Mouse (Mus musculus): ENCODE results near the gene Cpz.
A peak's percentile ranks its signal among the peaks of the same experiment; 100 is the strongest.

Cpz gene

DNA sequence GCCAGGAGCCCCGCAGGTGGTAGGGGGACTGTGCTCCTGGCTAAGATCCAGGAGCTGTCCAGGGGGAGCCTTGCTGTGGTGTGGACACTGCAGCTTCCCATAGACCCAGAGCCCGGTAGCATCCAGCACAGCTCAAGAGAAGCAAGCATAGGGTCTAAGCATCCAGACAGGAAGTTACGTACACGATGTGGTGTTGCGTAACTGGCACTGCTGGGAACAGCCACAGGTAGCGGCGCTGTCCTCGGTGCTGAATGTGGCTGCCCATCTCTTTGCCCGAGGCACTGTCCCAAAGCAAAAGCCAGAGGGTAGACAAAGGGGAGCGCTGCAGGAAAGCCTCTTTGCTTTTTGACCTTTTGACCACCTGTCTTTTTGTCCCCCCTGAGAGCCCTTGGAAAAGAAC lies 6.1 kb upstream of the Cpz start:
- DNase-seq (ENCODE audit: extremely low spot score, low read depth, low spot score), result no peak

DNA sequence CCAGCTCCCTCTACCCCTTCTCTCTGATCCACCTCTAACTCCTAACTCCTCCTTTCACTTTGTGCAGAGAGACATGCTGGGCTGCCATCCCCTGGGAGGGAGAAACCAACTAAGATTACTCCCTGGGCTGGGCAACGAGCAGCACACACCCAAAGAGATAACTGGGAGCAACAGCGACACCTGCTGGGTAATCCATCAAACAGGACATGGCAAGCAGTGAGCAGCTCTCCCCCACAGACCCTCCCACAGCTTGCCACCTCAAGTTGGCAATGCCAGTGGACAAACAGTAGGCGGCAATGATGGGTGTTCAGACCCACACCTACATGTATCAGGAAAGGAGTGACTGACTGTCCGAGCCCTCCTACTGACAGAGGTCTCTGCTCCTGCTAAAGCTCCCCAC lies 4.9 kb upstream of the Cpz start:
- no peak for DNase-seq (ENCODE audit: extremely low spot score, low read depth, low spot score)

DNA sequence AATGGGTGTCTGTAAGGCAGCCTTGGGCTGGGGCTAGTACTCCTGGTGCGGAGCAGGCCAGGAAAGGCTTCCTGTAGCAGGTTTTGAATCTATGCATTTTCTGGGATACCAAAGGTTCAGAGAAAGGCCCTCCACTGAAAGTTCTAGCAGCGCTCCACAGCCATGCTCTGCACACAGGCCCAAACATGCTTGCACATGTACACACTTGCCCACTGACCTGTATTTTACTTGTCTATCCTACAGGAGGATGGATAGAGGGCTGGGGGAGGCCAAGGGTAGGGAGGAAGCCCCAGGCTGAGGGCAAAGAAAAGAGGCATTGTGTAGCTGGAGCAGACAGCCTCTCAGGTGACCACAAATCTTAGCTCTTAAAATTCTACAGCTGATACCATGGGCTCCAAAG lies 1.1 kb downstream of the Cpz start:
- DNase-seq (ENCODE audit: extremely low spot score, low read depth, low spot score), result no peak

DNA sequence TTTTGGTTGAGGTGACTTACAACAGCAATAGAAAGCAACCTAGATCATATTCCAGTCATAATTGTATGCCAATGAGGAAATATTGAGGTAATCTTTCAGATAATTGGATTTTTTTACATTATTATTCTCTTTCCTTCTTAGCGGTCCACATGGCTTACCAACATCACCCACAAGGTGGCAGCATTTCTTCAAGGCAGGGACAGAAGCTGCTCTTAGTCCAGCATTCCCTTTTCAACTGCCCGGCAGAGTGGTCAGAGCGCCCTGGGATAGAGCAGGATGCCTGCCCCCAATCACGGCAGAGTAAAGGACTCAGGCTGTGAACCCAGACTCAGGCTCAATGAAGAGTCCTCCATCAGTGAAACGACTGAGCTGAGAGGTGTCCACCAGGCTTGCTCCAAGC lies 1.8 kb downstream of the Cpz start:
- no peak for DNase-seq (ENCODE audit: extremely low spot score, low read depth, low spot score)

DNA sequence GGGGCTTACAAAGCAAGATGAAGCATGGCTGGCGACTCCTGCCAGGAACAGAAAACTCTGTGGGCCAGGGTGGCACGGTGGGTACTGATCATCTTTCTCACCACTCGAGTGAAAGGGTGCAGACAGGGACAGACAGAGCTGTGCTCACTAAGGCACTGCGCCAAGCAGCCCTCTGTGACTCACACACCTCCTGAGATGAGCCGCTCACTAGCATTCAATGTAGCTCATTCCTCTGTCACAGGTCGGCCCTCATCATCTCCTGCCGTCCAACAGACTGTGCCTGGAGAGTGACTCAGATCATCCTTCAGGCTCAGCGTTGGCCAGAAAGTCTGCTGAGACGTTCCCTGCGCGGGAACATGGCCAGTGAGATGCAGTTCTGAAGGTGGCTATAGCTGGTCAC lies 8.7 kb downstream of the Cpz start:
- DNase-seq (ENCODE audit: extremely low spot score, low read depth, low spot score), result no peak

DNA sequence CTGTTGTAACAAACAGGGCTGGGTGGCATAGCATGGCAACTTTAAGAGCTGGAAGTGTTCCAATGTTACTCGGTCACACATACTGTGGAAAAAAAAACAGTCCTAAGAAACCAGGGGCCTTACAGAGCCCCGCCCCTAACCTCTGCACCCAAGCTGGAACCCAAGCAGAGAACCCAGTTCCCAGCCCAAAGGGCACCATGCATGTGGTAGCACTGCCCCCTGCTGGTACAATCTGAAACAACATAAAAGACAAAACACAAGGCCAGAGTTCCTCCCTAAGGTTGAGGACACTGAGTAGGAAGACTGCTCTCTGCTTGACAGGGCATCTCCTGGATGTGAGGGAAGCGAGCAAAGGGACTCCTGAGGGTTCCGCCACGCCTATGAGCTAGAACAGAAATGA lies 14.9 kb downstream of the Cpz start:
- DNase-seq (ENCODE audit: extremely low spot score, low read depth, low spot score), result no peak

DNA sequence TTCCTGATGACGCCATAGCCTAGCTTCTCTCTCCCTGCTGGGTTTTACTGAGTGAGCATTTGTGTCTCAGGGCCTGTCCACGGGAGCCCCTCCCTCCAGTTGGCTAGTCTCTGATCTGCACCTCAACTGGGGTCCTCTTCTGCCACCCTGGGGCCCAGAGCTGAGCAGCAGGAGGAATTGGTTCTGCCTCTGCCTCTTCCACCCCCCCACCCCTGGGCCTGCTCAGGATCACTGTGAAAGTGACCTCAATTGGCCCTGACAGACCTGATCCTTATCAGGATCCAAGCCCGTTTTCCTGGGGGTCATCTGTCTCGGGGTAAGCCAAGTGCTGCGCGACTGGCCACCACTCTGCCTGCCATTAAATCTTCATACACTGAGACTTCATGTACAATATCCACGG lies 20.5 kb downstream of the Cpz start:
- no peak for DNase-seq (ENCODE audit: extremely low spot score, low read depth, low spot score)

DNA sequence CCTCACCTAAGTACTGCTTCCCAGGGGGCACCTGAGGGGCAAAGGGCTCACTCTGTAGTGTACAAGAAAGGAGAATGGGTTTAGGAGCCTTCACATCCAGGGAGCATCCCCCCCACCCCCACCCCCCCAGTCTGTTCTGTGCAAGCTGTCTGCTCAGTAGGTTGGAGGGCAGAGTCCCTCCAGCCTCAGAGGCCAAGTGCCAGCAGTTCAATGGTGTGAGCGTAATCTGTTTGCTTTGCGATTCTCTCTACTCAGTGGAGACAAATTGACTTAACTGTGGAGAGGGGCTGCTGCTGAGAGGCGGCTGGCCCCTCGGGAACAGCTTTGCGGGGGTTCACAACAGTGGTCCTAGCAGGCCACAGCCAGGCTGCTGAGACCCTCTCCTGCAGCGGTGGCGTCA lies 28.2 kb downstream of the Cpz start:
- DNase-seq (ENCODE audit: extremely low spot score, low read depth, low spot score), result no peak

DNA sequence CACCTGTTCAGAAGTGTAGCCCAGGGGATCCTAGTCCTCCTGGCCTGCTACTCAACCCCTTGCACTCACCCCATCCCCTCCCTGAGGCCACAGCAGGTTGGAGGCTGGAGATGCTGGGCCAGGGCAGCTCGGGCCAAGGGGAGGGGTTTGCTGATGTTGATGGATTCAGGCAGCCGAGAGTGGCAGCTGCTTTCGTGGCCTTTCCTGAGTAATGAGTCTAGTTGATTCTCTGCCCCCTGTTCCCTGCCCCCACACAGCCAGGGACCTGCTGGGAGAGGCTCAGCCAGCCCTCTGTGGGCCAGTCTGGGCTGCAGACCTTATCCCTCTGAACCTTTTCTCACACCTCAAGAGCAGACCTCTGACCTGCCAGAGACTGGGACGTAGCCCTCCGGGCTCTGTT lies 29.5 kb downstream of the Cpz start:
- no peak for DNase-seq (ENCODE audit: extremely low spot score, low read depth, low spot score)

DNA sequence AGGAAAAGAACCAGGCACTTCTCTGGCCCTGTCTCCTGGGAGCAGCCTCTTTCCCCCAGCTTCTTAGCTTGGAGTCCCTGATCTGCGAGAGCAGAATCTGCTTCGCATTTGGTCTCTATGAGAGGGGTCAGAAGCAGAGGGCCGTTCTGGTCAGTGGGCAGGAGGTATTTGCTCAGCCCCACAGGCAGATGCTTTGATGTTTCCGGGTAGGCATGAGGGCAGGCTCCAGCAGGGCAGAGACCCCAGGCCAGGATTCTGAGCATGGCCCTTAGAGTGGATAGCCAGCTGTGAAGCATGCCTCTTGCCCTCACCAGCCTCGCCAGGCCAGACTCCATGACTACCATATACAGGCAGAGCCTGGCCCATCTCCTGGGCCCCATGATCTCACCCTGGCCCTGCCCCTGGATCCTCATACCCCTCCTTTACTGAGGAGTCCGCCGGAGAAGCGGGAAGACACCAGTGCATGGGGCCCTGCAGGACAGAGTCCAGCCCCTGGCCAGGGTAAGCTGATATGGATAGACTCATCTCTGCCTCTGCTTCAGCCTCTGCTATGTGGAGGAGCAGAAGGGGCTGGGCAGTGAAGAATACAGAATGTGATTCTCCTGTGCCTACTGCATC lies 30.6 kb downstream of the Cpz start:
- DNase-seq (ENCODE audit: extremely low spot score, low read depth, low spot score), result no peak

DNA sequence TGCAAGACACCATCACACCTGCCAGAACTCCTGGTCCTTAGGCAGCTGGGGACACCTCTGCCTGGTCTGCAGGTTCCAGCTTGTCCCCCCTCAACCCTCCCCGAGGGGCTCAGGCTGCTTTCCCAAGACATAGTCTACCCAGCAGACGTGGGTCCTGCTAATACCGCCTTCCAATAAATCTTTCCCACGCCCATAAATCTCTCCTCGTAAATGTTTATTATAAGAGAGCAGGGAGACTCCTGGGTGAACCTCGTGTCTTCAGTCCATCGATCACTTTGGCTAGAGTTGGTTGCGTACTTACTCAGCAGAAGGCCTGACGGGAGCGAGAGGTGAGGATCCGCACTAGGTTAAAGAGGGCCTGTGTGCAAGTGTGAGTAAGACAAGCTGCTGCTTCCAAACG lies 31.7 kb downstream of the Cpz start:
- peak; percentile 60 for DNase-seq (ENCODE audit: extremely low spot score, low read depth, low spot score)

DNA sequence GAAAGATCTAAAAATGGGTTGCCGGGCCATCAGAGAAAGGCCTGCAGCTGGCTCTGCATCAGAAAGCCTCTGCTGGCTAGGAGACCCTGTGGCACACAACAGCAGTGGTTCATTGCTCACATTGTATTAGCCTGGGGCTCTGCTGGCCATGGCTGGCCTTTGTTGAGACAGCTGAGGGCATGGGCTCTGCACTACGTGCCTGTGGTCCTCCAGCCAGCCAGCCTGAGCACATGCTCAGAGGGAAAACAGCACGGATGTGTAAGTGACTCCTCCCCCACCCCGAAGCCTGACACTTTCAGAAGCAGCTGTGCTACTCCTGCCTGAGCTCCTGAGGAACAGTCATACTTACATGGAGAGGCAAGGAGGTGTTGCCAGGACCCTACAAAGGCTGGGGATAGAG lies 46.0 kb downstream of the Cpz start:
- DNase-seq (ENCODE audit: extremely low spot score, low read depth, low spot score), result no peak

DNA sequence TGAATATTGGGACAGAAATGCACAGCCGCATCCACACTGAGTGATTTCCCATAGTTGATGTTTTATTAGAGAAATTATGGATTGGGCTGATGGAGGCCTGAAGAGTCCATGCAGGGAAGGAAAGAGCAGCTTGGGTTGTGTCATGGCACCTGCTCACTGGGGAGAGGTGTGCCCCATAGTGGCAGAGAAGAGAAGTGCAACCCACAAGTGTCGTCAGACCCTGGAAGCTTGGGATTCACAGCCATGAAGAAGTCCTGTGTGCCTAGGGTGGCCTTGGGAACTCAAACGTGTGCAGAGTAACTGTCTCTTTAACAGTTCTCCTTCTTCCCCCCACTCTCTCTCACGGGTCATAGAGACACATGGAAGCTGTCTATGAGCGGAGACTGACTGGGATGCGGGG lies 50.3 kb downstream of the Cpz start:
- DNase-seq (ENCODE audit: extremely low spot score, low read depth, low spot score), result no peak

DNA sequence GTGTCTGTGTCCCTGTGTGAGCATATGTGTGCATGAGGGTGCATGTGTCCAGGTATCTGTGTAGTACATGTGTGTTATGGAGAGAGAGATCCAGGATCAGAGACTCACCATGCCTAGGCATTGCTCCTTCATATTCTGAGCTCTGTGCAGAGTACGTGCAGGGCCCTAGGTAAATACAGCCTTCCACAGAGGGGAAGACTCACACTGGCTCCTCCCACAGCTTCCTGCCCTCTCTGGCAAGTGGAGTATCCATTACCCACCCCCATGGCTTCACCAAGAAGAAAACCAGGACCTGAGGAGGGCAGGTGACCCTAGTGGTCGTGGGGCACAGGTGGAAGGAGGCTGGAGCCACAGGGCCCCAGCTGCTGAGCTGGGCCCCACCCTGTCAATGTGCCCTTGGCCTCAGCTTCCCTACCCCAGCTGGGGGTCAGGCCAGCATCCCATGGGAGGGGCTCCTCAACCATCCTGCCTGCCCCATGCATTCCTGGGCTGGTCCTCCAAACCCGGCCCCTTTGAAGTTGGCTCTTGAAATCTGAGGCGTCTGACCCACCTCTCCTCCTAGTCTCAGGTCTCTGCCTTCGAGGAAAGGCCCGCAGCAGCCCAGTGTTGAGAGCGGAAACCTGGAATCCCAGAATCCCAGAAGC lies 54.5 kb downstream of the Cpz start:
- no peak for DNase-seq (ENCODE audit: extremely low spot score, low read depth, low spot score)

DNA sequence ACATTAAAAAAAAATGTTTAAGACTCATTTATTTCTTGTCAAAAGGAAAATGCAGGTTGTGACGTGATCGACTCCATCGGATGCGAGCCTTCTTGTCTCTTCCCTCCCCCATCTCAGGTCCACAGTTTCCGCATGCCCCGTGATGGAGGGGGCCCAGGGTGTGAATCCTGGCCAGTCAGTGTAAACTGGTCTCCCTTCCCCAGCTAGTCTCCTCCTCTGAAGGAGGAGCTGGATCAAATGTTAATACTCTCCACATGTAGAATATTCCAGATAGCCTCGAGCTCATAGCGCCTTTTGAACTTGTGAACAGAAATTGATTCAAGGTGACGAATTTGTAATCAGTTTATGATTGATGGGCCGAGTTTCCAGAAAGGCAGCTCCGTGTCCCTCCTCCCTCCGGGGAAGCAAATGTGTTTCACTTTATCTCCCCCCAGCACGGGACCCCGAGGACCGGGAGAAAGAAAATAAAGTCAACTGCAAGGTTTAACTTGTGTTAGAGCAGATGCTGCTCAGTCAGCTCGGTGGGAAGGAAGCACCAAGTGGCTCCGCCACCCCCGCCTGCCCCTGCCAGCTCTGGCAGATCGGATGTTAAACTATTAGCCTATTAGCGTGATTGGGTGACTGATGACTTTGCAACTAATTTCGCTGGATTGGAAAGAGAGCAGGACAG lies 59.4 kb downstream of the Cpz start:
- no peak for DNase-seq (ENCODE audit: extremely low spot score, low read depth, low spot score)

DNA sequence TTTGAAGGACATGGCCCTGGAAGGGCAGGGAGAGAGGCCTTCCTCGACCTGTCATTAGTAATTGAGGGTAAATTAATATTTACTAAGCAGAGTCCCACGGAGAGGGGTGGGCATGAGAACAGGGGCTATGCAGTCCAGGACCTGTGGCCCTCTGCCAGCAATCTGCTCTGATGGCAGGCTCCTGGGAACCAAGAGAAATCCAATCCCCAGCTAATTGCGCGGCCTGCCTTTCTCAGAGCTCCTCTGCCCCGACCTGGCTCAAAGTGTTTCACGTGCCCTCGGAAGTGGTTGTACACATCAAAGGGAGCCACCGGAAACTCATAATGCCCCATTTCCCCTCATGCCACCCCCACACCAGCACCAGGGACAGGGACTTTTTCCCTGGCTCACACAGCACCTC lies 63.4 kb downstream of the Cpz start:
- no peak for DNase-seq (ENCODE audit: extremely low spot score, low read depth, low spot score)

DNA sequence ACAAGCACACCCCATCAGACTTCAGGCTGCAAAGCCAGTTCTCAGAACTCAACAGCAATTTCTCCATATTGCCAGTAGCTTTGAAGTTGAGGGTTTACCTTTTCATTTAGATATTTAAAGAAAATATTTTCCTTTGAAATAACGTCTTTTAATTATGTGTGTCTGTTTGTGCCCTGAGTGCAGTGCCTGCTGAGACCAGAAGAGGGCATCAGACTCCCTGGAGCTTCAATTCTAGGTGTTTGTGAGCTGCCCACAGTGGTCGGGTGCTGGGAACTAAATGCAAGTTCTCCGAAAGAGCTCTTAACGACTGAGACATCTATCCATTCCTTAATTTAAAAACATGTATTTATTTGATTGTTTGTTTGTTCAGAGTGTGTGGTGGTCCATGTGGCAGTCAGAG lies 65.7 kb downstream of the Cpz start:
- DNase-seq (ENCODE audit: extremely low spot score, low read depth, low spot score), result no peak

DNA sequence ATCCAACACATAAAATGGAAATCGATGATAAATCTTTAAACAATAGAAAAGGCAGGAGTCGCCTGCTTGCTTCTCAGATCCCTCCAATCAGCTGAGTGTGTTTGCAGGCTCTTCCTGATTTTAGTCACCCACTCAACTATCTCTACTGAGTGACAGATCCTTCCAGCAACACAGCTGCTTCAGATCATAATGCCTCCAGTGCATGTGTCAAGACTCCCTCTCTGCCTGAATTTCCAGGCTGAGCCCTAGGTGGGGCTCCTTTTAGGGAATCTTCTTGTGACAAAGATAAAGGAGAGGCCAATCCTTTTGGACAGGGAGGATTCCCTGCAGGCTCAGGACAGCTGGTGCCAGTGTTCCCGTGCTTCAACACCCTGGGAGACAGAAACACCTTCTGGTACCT lies 67.2 kb downstream of the Cpz start:
- no peak for DNase-seq (ENCODE audit: extremely low spot score, low read depth, low spot score)

DNA sequence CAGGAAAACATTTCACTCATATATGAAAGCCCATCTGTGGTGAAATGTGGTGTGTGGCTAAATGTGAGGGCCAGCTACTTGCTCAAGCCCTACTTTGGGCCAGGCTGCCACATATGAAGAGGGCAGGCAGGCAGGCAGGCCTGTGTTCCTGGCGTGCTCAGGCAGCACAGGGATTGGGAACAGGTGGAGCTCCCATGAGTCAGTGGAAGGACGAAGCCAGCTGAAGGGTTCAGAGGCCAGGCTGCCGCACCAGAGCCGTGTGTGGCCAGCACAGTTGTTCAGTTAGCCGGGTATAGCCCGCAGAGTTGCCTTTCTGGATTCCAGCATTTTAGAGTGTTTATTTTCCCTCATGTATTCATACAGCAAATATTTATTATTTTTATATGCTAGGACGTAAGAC lies 68.1 kb downstream of the Cpz start:
- no peak for DNase-seq (ENCODE audit: extremely low spot score, low read depth, low spot score)

DNA sequence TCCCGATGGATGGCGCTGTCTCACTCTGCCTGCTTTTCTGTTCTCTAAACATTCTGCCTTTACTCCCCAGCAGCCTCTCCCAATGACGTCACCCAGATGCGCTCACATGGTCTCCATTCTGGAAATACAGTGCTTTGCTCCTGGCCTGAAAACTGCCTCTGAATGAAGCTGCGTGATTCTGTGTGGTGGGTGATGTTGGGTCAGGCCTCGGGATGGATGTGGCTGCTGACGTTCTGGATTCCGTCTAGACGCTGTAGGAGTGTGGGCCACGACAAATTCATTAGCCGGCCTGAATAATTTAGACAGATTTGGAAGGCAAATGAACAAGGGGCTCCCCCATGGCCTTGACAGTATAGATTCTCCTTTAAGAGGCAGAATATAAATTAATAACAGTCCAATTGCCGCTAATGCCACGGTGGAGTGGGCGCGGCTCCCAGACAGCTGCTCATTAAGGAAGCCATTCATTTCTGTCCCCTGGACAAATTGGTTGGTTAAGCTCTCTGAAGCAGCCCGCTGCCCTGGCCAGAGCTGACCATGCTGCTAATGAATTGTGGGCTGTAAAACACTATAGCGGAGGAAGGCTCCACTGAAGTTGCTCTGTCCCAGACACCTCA lies 71.2 kb downstream of the Cpz start:
- DNase-seq (ENCODE audit: extremely low spot score, low read depth, low spot score), result no peak
